Mouse (Mus musculus): ENCODE measurements around the gene B3gnt6.

The B3gnt6 gene

GRCm38 (mm10) chr7:98149802-98150201, 49.5 kb downstream of the B3gnt6 start:
- no peak for DNase-seq (ENCODE audit: low read depth, low spot score)

DNA sequence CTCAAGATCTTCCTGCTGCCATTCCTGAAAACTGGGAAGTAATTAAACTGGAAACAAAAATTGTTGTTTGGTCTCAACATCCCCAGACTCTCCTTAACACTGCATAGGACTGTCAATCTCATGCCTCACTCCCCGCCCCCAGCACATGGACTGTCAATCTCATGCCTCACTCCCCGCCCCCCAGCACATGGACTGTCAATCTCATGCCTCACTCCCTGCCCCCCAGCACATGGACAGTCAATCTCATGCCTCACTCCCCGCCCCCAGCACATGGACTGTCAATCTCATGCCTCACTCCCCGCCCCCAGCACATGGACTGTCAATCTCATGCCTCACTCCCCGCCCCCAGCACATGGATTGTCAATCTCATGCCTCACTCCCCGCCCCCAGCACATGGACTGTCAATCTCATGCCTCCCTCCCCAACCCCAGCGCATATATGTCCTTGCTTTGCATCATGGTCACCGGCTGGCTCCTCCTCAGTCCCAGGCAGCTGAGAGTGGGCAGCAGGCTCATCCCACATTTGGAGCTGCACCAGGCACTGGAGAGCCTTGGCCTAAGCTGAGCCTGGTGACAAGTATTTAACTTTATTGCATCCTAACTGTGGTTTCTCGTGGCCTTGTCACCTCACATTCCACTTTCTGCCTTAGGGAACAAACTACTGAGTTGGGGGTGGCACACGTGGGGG, 50.4 kb downstream of the B3gnt6 start:
- no peak for DNase-seq (ENCODE audit: low read depth, low spot score)

GRCm38 (mm10) chr7:98147766-98148165, 51.5 kb downstream of the B3gnt6 start:
- no peak for DNase-seq (ENCODE audit: low read depth, low spot score)

- DNase-seq (ENCODE audit: low read depth, low spot score): no peak
Observed at GRCm38 (mm10) chr7:98146447-98146845, 52.8 kb downstream of the B3gnt6 start.

GRCm38 (mm10) chr7:98145842-98146446, 53.3 kb downstream of the B3gnt6 start:
- DNase-seq (ENCODE audit: low read depth, low spot score): no peak

DNA sequence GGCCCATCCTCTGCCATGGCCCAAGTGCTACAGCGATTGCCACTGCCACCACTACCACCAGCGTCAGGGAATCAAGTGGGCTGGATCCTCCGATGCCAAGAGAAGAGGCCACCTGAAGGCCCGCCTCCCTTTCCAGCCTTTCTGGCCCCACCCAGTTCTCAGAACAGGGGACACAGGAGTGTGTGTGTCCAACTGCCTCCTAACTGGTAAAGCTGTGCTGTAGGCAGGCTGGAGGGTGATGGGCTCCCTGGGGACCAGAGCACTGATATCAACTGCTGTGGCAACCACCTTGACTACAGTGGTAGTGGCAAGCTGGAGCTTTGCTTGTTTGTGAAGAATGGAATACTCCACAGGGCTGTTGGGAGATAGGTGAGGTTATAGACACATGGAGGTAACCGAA, 53.9 kb downstream of the B3gnt6 start, which contains the start of gene Omp:
TSS of gene Omp (minus strand) at position 101 of the 400 bp plus-strand sequence.
- no peak for DNase-seq (ENCODE audit: low read depth, low spot score)

DNA sequence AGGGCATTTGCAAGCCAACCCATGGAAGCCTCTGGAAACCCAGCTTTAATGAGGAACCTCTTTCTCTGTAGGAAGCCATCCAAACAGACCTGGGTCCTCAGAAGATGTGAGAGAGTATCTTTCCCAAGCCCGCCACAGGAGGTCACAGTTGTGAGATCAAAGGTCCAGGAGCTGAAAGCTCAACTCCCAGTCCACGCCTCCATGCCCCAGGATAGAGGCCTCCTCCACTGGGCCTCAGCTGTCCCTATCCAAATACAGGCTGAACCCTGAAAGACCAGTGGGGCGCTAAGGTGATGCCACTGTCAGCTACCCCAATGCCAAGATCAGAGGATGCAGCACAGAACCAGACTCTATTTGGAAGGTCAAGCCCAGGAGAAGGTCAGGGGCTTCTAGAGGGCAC, 56.6 kb downstream of the B3gnt6 start:
- DNase-seq (ENCODE audit: low read depth, low spot score): no peak

Measured in CD4-positive, CD25-positive, alpha-beta regulatory T cell, adult 2 months (primary cell).